Mouse (Mus musculus): ENCODE measurements around the gene Bcorl1. TPM values are rescaled to one million over a fixed set of nuclear protein-coding genes. Genes with fewer than 3 reads are reported as not detected.

Bcorl1 gene
- total RNA-seq, 2 experiments from 2014 or later = 16.4 to 17.7 TPM

DNA sequence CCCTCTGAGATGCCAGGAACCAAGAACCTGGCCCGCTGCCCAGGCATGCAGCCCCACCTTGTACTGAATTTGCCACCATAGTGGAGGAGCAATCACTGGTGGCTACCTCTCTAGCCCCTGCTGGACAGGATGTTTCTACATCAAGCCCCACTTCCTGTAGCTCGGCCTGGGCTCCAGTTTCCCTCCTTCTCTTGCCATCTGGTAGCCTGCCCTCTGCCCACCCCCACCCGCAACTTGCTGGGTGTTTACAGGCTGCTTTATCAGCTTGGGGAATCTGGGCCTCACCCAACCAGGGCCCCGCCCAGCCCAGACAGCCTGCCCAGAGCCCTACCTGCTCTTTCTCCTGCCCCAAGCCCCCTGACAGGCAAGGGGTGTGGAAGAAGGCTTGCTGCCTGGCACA is 97.9 kb downstream of the Bcorl1 start:
- no peak for DNase-seq (ENCODE audit: low spot score in 2 of 2)

- no peak for DNase-seq (ENCODE audit: low spot score in 2 of 2)
These were observed 100.4 kb downstream of the Bcorl1 start for GRCm38 (mm10) chrX:48441548-48441947.

DNA sequence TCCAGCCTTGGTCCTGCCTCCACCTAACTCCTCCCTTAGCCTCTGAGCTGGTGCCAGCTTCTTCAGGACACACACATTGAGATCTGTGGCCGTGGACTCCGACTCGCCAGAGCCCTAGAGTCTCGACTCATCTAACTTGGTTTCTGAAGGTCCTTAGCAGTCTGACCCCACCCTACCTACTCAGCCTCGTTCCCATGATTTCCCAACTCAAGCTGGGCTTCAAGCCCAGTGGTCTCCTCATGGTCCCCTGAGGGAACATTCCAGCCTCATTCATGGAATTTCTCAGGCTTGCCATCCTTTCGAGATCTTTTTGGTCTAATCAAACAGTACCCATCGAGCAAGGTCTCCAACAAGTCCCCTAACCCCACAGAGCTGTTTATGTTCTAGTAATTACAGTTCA is 100.8 kb downstream of the Bcorl1 start:
- DNase-seq (ENCODE audit: low spot score in 2 of 2) = no peak

GRCm38 (mm10) chrX:48444677-48445076 is 103.5 kb downstream of the Bcorl1 start:
- DNase-seq (ENCODE audit: low spot score in 2 of 2) = no peak

DNA sequence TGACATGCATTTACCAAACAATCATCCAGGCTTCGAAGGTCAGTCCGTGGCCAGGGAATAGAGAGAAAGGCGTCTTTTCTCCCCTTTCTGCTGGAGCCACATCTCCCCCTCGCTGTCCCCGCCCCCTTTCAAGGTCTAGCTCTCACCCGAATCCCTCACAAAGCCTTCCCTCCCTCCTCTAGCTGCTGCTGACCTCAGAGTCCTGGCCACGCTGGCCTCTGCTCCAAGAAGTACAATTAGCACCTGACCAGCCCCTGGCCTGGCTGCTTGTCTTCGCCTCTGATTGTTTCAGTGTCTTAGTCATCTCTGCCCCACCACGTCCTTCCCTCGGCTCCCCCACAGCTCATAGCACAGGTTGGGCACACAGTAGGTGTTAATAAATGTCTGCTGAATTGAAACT is 108.5 kb downstream of the Bcorl1 start:
- DNase-seq (ENCODE audit: low spot score in 2 of 2) = no peak

DNA sequence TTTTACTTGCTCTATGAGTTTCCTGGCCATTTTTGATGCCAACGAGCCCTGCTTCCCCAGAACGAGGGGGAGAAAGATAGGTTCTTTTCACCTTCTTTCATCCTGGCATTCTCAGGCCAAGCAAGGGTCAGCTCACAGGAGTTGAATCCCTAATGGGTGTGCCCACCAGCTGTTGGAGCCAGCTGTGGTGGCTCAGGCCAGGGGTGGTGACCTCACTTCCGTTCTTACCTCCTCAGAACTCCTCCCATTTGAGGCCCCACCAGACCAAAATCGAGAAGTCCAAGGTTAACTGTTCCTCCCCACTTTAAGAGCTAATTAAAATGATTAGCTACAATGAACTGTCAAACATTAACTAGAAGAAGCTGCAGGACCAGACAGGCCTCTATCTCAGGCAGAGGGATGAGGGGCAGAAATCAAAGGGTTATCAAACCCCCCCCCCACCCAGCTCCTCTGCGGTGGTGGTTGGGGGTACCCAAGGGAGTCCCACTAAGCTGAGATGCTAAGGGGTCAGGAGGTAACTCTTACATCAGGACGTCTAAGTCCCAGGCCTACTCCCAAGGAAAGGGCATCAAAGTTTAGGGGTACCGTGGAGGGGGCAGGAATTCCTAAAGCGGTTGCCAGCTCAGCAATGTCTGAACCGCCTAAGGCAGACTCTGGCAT is 111.2 kb downstream of the Bcorl1 start:
- no peak for DNase-seq (ENCODE audit: low spot score in 2 of 2)

- DNase-seq (ENCODE audit: low spot score in 2 of 2) = no peak
These were observed 111.9 kb downstream of the Bcorl1 start for GRCm38 (mm10) chrX:48452931-48453673.

- peak in 1 of 2 experiments; percentile 16 for DNase-seq (ENCODE audit: low spot score in 2 of 2)
These were observed 112.8 kb downstream of the Bcorl1 start for GRCm38 (mm10) chrX:48453736-48454494.

- DNase-seq (ENCODE audit: low spot score in 2 of 2) = no peak
These were observed 113.3 kb downstream of the Bcorl1 start for GRCm38 (mm10) chrX:48454495-48454878.

DNA sequence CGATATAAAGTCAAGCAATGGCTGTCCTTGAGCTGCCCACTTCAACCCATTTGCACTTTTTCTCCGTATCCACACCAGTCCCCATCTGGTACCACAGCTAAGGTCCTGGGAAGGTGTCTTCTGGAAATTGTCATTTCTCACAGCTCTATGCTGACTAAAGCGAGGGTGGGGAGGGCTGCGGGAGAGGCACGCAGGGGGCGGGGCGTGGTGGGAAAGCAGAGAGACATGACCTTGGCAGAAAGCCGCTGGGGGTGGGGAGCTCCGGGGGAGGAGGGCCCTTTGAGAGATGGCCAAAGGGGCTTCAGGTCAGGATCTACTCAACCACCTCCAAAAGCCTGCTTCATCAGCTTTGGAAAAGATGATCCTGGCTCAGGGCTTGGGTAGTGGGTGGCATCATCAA is 113.9 kb downstream of the Bcorl1 start:
- DNase-seq (ENCODE audit: low spot score in 2 of 2) = no peak

GRCm38 (mm10) chrX:48456956-48457355 is 115.8 kb downstream of the Bcorl1 start:
- no peak for DNase-seq (ENCODE audit: low spot score in 2 of 2)

Other genes starting within 250 kb of the Bcorl1 start
- under 1 TPM; 0.43 to 0.83 TPM for gene Xpnpep2, start 232.6 kb upstream of the Bcorl1 start, total RNA-seq (2021)
- 1 to 10 TPM; 1.0 to 1.9 TPM for gene Sash3, start 194.9 kb upstream of the Bcorl1 start, total RNA-seq (2021)
- 10 to 100 TPM; 52.2 to 54.3 TPM for gene Zdhhc9, start 132.5 kb upstream of the Bcorl1 start, total RNA-seq (2021)
- 10 to 100 TPM; 17.9 to 18.0 TPM for gene Utp14a, start 84.5 kb upstream of the Bcorl1 start, total RNA-seq (2021)
- gene Elf4, start 121.8 kb downstream of the Bcorl1 start, total RNA-seq (2021) = 1 to 10 TPM in 1 of 2 experiments, under 1 TPM in 1; 0.98 to 1.2 TPM
- 10 to 100 TPM; 29.9 to 33.2 TPM for gene Aifm1, start 172.2 kb downstream of the Bcorl1 start, total RNA-seq (2021)
- gene Rab33a, start 177.9 kb downstream of the Bcorl1 start, total RNA-seq (2021) = 10 to 100 TPM; 28.0 to 30.7 TPM